Mouse (Mus musculus): Measurements from ENCODE around the gene Fbxo39.

Fbxo39 gene

DNA sequence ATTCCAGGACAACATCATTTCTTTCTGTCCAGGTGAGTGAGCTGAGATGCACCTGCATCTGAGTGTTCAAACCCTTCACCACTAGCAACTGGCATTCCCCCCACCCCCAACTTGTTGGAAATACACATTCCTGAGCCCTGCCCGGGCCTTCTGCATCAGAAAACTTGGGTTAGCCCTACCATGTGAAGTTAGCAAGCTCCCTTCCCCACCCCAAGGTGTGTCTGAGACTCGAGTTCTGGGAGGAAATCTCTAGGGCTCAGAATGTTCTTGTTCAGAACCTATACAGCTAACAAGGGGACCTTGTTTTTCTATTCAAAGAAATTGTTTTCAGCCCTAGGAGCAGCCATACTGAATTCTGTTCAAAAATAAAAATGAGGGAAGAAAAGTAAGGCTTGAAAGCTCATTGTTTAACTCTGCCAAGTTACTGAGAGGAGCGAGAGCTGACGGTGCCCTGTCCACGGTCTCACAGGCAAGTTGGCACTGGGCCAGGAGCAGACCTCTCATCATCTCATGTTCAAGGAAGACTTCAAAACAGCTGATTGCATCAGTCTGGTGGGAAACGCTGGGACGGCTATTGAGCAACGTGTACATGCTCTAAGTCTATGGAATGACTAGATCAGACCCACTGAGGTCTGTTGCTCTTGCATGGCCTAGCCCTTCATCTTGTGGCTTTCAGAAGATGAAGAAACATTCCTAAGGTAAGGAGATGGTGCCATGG lies 49.4 kb downstream of the Fbxo39 start:
- no peak for ATAC-seq (ENCODE audit: low TSS enrichment)

- ATAC-seq (ENCODE audit: low TSS enrichment), result no peak
Observed at GRCm38 (mm10) chr11:72364526-72364925, 50.3 kb downstream of the Fbxo39 start.

DNA sequence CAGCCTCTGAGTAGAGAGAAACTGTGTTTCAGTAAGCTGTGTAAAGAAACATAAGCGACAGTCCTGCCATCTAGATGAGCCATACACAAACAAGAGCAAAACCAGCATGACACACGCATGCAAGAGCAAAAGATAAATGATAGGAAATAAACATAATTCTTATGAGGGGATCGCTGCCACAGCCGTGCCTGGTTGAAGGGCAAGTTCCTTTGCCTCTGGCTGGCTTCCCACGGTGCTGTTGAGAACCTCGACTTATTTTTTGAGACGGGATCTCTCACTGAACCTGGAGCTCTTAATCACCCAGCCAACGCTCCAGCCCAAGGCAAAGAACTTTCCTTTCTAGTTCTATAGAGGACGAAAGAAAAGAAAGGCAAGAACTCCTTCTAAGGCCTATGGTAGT lies 51.9 kb downstream of the Fbxo39 start:
- no peak for ATAC-seq (ENCODE audit: low TSS enrichment)

DNA sequence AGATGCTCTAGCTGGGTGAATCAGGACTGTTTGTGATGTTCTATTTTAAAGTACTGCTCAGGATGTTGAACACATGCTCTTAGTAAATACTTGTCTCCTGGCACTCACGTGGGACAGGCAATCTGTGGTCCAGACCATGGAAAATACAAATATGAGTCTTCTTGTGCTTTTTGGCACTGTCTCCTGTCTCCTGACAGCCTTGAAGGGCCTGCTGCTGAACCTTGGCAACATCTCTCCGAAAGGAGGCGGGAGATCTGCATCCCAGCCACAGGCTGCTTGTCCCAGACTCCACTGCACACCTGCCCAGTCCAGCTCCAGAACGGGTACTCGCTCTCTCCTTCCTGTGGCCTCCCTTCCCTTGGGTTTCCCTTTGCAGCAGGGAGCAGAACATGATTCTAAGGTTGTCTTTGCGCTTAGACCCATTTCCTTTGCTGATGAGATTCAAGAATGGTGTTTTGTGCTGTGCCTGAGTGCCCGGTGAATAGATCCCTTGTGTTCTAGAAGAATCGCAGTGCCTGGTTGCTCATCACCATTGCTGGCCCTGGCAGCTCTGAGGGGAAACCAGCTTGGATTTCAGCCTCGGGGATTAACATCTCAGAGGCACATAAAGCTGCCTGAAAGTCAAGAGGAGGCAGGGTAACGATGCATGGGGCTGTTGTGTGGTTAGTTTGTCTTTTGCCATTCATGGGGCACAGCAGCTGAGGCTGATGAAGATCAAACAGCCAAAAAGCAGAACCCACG lies 53.9 kb downstream of the Fbxo39 start:
- no peak for ATAC-seq (ENCODE audit: low TSS enrichment)
